Mouse (Mus musculus): ENCODE data around the gene Timm8a2. TPM values are rescaled to one million over a fixed set of nuclear protein-coding genes. Genes with fewer than 3 reads are reported as not detected.

Timm8a2 gene
- total RNA-seq, 1 experiment from 2014 or later = not detected

DNA sequence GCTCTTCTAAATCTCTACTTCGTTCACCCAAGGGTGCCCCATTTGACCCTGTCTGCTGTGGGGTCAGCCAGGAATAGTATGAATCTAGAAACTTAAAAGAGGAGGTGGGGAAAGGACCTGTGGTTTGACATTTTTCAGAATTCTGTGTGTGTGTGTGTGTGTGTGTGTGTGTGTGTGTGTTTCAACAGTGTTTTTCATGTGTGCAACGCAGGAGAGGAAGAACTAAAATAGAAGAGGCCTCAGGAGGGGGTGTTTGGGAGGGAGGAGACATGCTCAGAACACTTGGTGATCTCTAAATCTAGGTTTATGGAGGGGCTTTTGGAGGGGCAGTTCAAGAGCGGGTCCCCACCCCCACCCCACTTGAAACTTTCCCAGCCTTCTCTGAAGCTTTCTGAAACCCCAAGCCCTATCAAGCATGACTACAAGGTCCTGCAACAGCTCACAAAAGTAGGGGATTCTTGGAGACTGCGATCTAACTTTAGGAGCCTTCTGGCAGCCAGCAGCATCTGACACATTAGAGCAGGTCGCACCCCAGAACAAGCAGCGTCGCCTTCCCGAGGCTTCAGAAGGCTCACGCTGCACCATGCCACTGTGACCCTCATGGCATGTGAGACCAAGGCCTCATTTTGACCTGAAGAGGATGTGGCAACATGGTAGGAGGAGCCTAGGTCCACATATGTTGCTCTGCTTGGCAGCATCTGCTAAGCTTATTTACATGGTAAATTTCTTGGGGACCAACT, 18.6 kb downstream of the Timm8a2 start:
- peak; percentile 43; the same call in 1 of the 2 replicates for ATAC-seq (replicated peaks; ENCODE audit: low read depth, poor library complexity, severe bottlenecking)

DNA sequence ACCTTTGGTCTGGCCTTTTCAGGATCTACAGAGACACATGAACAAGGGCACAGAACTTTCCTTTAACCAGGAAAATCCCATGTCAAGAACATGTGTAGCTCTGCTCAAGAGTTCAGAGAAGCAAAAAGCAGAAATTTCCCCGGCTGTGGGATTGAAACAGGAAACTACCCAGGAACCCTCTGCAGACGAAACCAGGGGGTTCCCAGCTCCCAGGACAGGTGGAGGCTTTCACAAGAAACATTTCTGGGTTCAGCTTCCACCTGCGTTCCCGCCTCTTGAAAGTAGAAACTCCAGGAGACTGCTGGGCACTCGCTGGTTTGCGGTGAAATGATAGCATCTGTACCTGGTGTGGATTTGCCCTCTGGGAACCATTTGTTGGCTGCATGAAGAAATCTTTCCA, 22.4 kb downstream of the Timm8a2 start:
- no peak for ATAC-seq (replicated peaks; ENCODE audit: low read depth, poor library complexity, severe bottlenecking)

DNA sequence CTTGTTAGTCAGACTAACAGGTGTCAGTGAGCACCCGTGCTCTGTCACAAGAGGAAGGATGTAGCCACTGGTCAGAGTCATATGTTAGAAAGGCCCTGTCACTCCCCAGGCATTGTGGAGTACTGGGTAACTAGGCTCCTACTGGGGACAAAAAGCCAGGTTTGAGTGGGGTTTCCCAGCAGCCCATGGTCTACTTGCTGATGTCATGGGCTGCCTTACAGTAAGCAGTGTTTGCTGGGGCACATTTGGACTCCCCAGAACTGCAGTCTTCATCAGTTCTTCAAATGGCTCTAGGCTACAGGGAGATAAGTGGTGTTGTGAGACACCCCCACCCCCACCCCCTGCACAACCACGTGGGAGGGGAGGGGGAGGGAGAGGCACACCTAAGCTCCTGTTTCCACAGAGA, 23.5 kb downstream of the Timm8a2 start:
- ATAC-seq (replicated peaks; ENCODE audit: low read depth, poor library complexity, severe bottlenecking) = 0 out of 2 replicates have a peak, but pooled peaks have one; percentile 18

DNA sequence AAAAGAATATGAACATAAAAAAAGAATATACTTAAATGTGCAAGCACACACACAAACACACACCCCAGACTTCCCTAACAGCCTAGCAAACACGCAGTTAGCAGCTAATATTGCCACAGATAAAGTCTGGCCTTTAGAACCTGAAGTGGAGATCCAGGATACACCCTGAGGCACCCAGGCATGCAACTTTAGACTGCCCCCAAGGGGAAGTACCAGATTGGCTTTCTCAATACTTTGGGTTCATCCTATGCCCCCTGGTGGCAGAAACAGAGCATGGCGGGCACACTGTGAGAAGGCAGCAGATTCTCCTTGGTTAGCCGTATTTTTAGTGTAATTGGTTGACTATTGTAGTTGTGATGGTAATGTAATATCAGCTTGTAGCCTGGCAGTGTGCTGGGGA, 26.2 kb downstream of the Timm8a2 start:
- ATAC-seq (replicated peaks; ENCODE audit: low read depth, poor library complexity, severe bottlenecking) = peak; percentile 79

DNA sequence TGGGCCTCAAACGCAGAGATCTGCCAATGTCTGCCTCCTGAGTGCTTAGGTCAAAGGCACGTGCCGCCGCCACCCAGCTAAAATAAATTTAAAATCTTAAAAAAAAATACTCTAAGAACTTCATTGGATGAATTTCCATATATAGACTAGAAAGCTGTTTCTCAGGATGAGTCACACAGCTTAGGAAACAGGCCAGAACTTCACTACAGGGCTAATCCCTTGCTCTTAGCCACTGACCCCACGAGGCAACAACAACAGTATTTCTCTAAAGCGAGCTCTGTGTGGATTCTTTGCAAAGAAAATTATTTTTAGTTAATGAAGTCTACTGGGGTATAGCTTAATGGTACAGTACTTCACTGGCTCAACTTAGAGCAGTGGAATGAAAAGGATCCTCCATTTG, 26.9 kb downstream of the Timm8a2 start:
- no peak for ATAC-seq (replicated peaks; ENCODE audit: low read depth, poor library complexity, severe bottlenecking)

DNA sequence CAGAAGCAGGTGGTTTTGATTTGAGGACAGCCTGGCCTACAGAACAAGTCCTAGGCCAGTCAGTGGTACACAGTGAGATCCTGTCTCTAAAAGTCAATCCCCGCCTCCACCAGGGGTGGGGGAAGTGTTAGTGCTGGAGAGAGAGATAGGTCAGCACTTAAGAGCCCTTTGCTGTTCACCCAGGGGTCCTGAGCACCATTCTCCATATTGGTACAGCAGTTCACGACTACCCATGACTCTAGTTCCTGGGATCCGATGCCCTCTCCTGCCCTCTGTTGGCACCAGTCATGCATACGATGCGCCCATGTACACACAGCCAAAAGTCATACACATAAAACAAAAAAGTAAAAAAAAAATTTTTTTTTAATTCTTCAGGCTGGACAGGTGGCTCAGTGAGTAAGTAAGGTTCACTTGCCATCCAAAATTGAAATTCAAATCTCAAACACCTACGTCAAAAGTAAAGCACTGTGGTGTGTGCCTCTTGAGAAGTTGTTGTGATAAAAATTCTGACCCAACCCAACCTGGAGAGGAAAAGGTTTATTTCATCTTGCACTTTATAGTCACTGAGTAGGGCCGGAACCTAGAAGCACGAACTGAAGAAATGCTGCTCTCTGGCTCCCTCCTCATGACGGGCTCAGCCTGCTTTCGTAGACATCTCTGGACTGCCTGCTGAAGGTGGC, 28.1 kb downstream of the Timm8a2 start:
- no peak for ATAC-seq (replicated peaks; ENCODE audit: low read depth, poor library complexity, severe bottlenecking)

DNA sequence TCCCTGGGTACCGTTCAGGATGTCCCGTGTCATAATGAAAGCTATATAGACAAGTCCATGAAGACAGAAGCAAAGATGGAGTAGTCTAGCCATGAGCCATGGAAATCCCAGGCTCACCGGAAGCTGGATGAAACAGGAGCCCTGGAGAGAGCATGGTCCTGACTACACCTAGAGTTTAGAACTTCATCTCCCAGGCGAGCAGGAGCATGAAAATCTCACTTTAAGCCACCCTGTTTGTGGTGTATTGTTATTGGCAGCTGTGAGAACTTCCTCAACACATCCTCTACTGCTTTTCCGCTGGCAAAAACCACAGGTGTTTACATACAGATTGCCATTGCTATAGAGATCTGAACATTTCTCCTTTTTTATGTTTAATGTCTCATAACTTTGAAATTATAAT, 29.1 kb downstream of the Timm8a2 start:
- ATAC-seq (replicated peaks; ENCODE audit: low read depth, poor library complexity, severe bottlenecking) = peak; percentile 53

DNA sequence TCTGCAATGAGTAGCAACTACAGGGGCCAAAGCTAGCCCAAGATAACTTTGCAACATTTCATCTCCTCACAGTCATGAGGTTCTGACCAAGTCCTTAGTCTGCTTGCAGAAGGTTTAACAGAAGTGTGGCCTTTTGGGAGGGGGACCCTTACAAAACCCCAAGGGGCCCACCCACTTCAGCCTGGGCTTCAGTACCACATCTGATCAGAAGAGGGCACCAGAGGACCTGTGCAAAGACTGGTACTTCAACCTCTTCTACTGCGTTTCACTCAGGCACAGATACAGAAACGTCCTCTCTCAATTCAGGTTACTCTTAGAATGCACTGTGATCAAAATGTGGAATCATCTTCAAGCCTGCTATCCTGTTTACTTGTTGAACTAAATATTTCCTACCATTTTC, 30.0 kb downstream of the Timm8a2 start:
- peak; percentile 53 for ATAC-seq (replicated peaks; ENCODE audit: low read depth, poor library complexity, severe bottlenecking)

DNA sequence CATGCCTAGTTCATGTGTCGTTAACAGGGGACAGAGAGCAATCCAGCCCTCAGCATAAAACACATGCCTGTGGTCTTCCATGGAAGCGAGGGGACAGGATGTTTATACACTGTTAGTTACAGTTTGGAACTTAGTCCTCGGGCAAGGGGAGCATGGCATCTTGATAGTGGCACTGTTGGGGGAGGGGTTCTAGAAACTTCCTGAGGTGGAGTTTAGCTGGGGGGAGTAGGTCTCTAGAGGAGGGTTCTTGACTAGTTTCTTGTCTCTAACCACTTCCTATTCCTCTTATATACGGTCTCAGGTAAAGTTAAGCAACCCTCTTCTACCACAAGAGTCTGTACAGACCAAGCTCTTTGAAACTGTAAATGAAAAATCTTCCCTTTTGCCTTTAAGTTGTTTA, 31.8 kb downstream of the Timm8a2 start:
- peak; percentile 21 for ATAC-seq (replicated peaks; ENCODE audit: low read depth, poor library complexity, severe bottlenecking)

DNA sequence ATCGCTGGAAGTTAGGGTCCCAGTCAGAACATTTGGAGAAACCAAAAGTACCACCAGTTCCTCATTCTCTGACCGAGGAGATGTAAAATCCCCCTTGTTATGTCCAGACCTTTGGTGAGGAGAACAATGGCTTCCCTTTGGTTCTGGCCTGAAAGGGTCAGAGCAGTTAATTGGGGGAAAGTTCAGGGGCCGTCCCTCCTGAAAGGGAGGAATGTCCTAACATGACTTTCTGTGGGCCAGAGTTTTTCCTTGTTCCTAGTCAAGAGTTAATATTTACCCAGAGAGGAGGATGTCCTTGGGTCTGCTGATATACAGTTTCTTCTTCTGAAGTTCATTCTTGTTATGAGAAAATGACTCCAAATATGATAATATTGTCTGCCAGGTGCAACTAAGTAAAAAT, 33.6 kb downstream of the Timm8a2 start:
- peak; percentile 16; the same call in 1 of the 2 replicates for ATAC-seq (replicated peaks; ENCODE audit: low read depth, poor library complexity, severe bottlenecking)

DNA sequence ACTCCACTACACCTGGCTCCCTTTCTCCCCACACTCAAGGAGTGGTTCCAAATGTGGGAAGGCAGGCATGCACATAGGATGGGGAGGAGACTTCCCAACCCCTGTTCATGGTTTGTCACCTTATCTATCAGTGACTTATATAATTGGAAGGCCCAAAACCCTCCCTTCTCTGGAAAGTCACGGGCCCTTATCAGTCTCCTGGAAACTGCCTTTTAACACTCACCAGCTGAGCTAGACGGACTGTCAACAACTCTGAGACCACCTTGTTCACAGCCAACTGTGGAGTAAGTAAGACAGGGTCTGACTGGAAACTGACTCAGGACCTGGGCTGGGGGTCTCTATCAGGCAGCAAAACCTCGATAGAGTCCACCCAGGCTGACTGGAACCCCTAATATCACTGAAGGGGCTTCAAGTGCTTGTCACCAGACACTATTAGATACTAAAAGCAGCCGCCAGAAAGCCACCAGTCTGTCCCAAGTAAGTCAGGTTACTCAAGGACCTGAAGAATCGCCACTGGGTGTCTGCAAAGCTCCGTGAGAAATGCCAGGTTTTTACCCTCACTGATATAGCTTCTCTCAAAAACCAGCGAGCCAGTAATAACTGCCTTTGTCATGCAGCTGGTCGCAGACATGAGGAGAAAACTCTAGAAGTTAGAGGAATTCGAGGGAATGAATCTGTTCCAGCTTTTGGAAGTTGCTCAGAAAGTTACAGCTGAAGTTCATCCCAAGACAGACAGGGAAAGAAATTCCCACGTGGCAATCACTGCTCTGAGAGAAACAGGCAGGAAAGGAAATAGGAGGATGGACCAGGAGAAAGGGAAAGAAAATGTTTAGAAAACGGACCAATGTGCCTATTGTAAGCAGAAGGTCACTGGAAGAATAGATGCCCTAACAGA, 34.6 kb downstream of the Timm8a2 start:
- ATAC-seq (replicated peaks; ENCODE audit: low read depth, poor library complexity, severe bottlenecking) = no peak

DNA sequence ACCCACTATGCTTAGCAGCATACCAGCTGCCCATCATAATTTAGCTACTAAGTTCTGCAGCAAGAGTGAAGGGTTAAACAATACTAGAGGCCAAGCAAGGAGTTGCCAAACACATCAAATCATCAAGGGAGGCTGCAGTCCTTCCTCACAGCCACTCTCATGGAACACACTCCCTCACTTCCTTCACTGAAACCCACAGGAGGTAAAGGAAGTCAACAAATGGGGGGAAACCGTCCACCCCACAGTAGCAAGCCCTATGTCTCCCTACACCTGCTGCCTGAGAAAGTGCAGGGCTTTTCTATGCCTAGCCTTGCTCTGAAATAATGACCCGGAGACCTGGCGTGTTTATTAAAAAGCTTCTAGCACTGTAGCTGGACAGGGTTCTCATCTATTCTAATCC, 35.5 kb downstream of the Timm8a2 start:
- ATAC-seq (replicated peaks; ENCODE audit: low read depth, poor library complexity, severe bottlenecking) = peak; percentile 31

DNA sequence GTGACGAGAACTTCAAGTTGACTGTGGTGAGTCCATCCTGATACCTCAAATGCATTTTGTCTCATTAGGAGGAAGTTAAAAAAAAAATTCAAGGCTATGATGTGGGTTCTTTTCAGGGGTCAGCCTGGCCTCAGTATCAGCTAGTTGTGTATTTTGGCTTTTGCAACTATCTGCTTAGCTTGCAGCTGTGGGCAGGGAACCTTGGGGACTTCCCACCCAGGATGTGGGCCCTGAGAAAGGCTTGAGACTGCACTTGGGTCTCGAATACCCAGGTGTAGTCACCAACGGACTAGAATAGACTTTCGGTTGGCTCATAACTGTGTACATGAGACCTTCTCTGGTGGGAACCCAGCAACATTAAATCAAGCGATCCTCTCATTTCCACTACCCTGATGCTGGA, 38.9 kb downstream of the Timm8a2 start:
- ATAC-seq (replicated peaks; ENCODE audit: low read depth, poor library complexity, severe bottlenecking) = no peak

DNA sequence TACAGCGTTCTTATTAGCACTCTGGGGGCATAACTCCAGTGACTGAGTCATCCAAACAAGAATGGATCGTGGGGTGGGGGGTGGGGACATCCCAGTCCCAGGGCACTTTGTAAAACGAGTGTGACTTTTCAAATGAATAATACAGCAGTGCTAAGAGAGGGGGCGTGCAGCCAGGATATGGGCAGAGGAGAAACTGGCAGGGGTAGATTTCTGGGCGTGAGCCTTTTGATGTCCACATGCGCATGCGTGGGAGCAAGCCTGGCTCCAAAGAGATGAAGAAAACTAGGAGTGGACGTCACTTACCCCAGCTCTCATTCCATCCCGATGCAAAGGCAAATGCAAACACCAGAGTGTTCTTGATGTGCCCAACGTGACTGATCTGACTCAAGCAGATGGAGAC, 39.9 kb downstream of the Timm8a2 start:
- no peak for ATAC-seq (replicated peaks; ENCODE audit: low read depth, poor library complexity, severe bottlenecking)

DNA sequence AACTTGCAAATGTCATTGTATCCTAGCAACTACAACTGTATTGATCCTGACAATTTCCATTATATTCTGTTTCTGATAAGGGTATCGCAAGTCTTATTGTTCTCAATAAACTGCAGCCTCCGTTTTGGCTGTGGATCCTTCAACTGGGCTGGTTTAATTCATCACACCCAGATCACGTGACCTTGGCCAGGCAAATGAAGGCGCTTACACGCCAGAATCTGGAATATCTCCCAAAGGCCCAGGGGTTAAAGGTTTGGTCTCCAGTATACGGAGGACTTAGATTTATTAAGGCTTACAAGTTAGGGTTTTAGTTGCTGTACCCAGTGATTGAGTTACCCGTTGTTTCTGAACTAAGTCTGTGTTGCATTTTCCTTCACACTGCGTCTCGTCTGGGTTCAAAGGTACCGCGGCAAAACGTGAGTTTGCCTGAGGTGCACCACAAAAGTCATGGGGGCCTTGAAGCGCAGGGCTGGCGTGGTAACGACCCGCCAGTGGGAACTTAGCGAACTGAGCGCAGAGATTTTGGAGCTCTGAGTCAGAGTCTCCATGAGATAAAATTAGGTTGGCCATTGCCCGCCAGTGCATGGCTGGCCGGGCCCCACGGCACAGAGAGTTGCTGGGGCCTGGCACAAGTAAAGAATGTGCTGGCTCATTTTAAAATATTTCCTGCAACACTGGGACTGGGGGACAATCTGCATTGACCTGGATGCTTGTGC, 41.2 kb downstream of the Timm8a2 start:
- no peak for ATAC-seq (replicated peaks; ENCODE audit: low read depth, poor library complexity, severe bottlenecking)

DNA sequence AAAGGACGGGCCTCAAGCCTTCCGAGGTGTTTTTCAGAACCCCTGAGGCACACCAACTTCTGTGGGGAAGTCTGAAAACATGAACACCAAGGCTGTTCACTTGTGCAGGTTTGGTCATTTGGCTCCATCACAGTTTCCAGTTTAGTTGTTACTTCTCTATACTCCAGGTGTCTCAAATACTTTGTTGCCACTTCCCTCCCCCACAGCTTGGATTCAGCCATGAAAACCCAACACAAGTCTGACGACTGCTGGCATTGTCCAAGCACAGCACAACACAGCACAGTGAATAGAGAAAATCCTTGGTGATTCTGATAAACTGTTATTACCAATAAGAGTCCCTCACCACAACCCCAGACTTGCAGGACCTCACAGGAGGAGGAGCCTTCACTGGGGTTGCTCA, 42.5 kb downstream of the Timm8a2 start:
- ATAC-seq (replicated peaks; ENCODE audit: low read depth, poor library complexity, severe bottlenecking) = no peak

DNA sequence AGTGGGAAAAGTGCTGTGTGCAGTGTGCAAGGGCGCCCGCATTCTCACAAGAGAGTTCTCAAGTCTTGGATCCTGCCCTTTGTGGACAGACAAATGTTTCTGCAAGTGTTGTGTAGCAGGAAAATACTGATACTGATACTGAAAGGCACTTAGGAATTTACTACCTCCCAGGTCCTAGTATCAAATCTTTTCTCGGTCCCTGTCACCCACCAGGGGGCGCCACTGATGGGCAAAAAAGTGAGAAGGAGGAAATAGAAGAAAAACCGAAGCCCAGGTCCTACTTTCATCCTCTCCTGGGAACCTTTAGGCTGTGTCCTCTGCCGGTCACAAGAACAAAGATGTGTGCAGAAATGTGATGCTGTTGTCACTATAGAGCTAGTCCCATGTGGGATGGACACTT, 45.0 kb downstream of the Timm8a2 start:
- peak; percentile 79 for ATAC-seq (replicated peaks; ENCODE audit: low read depth, poor library complexity, severe bottlenecking)

DNA sequence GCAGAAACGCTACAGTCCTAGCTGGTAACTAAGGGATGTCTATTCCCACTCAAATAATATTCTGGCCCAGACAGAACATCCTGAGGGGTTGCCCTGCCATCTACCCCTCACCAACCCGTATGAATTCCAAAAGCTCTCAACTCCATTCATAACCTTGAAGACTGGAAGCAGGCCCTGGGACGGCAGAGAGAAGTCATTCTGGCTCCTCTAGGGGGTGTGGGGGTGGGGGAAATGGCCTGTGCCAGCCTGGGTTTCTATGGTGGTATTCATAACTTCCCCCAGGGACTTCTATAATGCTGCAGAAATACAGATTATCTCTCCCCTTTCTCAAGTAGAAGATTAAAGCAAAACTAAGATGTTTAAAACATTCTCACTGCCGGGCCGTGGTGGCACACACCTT, 45.4 kb downstream of the Timm8a2 start:
- no peak for ATAC-seq (replicated peaks; ENCODE audit: low read depth, poor library complexity, severe bottlenecking)

DNA sequence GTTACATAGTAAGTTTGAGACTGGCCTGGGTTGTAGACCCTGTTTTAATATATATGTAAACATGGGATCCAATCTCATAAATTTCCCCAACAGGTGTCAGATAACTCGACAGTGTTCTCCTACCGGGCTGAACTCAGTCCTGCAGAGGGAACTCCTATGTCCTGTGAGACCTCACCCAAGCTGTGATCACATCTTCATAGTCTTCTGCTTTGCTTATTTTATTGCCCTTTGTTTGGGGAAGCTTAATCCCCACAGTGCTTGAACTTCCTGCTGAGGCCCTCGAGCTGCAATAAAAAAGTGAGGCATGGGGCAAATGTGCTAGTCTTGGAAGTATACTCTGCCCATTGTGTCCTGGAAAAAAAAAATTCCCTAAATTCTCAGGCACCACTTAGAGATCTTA, 46.8 kb downstream of the Timm8a2 start:
- ATAC-seq (replicated peaks; ENCODE audit: low read depth, poor library complexity, severe bottlenecking) = no peak

DNA sequence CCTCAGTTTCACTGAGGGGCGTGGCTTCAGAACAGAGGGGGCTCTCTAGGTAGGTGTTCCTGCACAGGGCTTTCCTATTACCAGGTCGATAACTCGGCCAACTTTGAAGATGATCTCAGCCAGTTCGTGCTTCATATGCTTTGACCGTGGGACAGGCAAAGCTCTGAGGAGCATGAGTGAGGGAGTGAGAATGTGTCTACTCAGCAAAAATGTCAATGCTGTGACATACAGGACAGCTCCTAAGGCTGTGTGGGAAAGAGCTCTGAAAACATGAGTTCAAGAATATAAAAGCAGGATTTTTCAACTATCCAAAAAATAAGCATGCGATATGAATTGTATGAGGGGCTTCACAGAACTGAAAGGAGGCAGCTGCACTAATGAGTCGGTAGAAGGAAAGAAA, 49.0 kb downstream of the Timm8a2 start:
- ATAC-seq (replicated peaks; ENCODE audit: low read depth, poor library complexity, severe bottlenecking) = no peak

Measured in common myeloid progenitor, adult 5-6 weeks (primary cell).